Mouse (Mus musculus) hindbrain, embryonic 11.5 days (tissue): ENCODE measurements around the gene Gm4836. TPM values are rescaled to one million over a fixed set of nuclear protein-coding genes. Genes with fewer than 3 reads are reported as not detected.
"Not testable (repeated sequence)": the region's sequence is repeated elsewhere in the genome, so short reads cannot be mapped to it uniquely, and the experiment has no call there.

ENCODE experiments used
- ATAC-seq: fragments of 200-750 bp; cut with Nextera tagmentation; 2 replicates; pipeline ENCODE4 v1.8.0; 2017; ENCODE audit warnings: mild to moderate bottlenecking, moderate TSS enrichment, moderate library complexity; ENCODE audit not compliant: low FRiP score
- DNase-seq: peaks from one replicate; pipeline ENCODE4 v3.0.0-alpha.2; 2015; ENCODE audit warnings: low spot score
- H3K27ac ChIP-seq: fragments of 300-500 bp; sonication (generic); 2 replicates; pipeline ENCODE4 v1.5.1; 2014; ENCODE audit warnings: mild to moderate bottlenecking, low read depth, low read length
- H3K27me3 ChIP-seq: fragments of 300-500 bp; sonication (generic); 2 replicates; pipeline ENCODE4 v1.6.1; 2014; ENCODE audit warnings: mild to moderate bottlenecking, low read length, moderate library complexity, mixed read lengths; ENCODE audit not compliant: control insufficient read depth, insufficient read depth
- H3K36me3 ChIP-seq: fragments of 300-500 bp; sonication (generic); 2 replicates; pipeline ENCODE4 v1.6.1; 2014; ENCODE audit warnings: mild to moderate bottlenecking, low read length, moderate library complexity, mixed read lengths; ENCODE audit not compliant: control insufficient read depth, insufficient read depth
- H3K4me1 ChIP-seq: fragments of 300-500 bp; sonication (generic); replicated peaks from 2 replicates; pipeline ENCODE4 v1.6.1; 2014; ENCODE audit warnings: low read length, mixed read lengths; ENCODE audit not compliant: control insufficient read depth, insufficient read depth
- H3K4me2 ChIP-seq: fragments of 300-500 bp; sonication (generic); replicated peaks from 2 replicates; pipeline ENCODE4 v1.6.1; 2014; ENCODE audit warnings: mild to moderate bottlenecking, low read depth, low read length
- H3K4me3 ChIP-seq: fragments of 300-500 bp; sonication (generic); 2 replicates; pipeline ENCODE4 v1.5.1; 2014; ENCODE audit warnings: low read depth, low read length
- H3K9ac ChIP-seq: fragments of 300-500 bp; sonication (generic); 2 replicates; pipeline ENCODE4 v1.6.1; 2014; ENCODE audit warnings: low read depth, low read length
- H3K9me3 ChIP-seq: fragments of 300-500 bp; sonication (generic); 2 replicates; pipeline ENCODE4 v1.6.1; 2016; ENCODE audit warnings: low read length; ENCODE audit not compliant: control insufficient read depth
- WGBS: fragments of 180-500 bp; shearing (Covaris S2); extraction: QIAGEN DNeasy Blood & Tissue Kit; methylation state at CpG from one replicate; pipeline ENCODE4 v1.1.7; 2014; 5-methylcytosine and 5-hydroxymethylcytosine counted together
- polyA plus RNA-seq: library from polyadenylated mRNA; unstranded; fragments of >200 nt; fragmentation: Nextera tagmentation; extraction: Ambion mirVana; gene quantifications from 2 replicates; pipeline ENCODE4 v1.2.1, GENCODE M21; 2014

The Gm4836 gene
- polyA plus RNA-seq = not detected in 2 replicates

- DNase-seq, H3K36me3 ChIP-seq, H3K4me3 ChIP-seq, H3K4me2 ChIP-seq, ATAC-seq, H3K9me3 ChIP-seq, H3K9ac ChIP-seq, H3K27me3 ChIP-seq, H3K27ac ChIP-seq, H3K4me1 ChIP-seq: not testable (repeated sequence)
- WGBS = no CpG with 5 or more reads among the region's 6 CpGs
Observed at GRCm38 (mm10) chrX:28293532-28293931, at the start of gene Gm4836. Gene Gm4836, minus strand, starts transcription at chrX:28293632.
